Mouse (Mus musculus): ENCODE measurements around the gene Slc25a44. TPM values are rescaled to one million over a fixed set of nuclear protein-coding genes. Genes with fewer than 3 reads are reported as not detected.
"Not testable (repeated sequence)": the region's sequence is repeated elsewhere in the genome, so short reads cannot be mapped to it uniquely, and the experiment has no call there.

Gene Slc25a44
- polyA plus RNA-seq, 1 experiment from 2014 or later, result 29.7 TPM

DNA sequence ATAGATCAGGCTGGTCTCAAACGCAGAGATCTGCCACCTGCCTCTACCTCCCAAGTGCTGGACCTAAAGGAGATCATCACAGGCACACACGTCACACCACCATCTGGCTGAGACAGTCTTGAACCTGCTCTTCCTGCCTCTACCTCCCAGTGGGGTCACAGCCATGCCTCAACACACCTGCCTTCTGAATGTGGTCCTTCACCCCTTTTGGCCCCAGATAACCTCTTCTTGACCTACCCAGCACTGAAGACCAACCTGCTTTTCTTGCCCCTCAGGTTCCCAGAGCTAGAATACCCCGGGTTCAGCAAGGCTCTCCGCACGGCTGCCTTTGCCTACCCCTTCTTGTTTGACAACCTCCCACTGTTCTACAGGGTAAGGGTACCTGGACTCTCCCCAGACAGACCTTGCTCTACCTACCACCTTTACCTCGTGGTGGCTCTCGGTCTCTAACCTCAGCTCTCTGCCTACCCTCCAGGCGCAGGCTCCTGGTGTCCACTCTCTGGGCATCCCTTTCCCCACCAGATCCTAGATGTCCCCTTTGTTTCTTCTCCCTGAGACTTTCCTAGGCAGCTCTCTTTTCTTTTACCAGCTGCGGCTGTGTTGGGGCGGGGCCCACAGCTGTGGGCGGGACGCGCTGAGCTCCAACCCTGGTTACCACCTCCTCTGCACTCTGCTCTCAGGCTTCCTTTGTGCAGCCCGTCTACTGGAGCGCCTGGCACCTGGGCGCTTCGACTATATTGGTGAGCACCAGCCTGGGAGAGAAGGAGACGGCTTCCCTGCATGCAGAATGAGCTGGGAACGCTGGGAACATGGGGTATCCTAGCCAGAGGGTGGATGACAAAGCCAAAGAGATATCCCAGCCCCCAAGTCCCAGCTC is 49.0 kb downstream of the Slc25a44 start:
- H3K9ac ChIP-seq (replicated peaks), result peak overlapping the region; percentile 41; the same call in 1 of the 2 replicates
- peak; percentile 91 for ATAC-seq
- not testable (repeated sequence) for H3K4me1 ChIP-seq (replicated peaks); H3K27me3 ChIP-seq; H3K36me3 ChIP-seq; H3K9me3 ChIP-seq
- WGBS, result 9% methylated on average over 19 of the region's 19 CpGs
- peak overlapping the region; percentile 14 for H3K4me3 ChIP-seq (replicated peaks)
- peak overlapping the region; percentile 65 for H3K27ac ChIP-seq
- H3K4me2 ChIP-seq (replicated peaks), result peak overlapping the region; percentile 36

DNA sequence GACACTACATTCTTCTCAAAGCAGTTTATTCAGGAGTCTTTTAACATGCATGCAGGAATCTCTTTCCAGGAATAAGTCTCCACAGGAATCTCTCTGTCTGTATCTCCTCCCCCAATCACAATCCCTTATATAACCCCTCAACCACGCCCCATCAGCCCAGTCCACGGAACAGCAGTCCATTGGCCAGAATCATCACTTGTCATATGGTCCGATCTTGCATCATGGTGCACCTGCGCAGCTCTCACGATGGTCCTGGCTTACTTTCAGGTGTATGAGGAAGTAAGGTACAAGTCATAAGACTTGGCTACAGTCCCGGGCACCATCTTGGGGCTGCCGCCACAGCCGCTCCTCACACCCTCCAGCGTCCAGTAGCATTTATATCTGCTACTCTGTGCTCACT is 52.3 kb downstream of the Slc25a44 start, which contains the start of gene Bglap3:
Bglap3 (minus strand) TSS at position 101 of the 400 bp plus-strand sequence.
- H3K4me3 ChIP-seq (replicated peaks); H3K4me1 ChIP-seq (replicated peaks); ATAC-seq; H3K9ac ChIP-seq (replicated peaks); H3K27me3 ChIP-seq; H3K4me2 ChIP-seq (replicated peaks); H3K36me3 ChIP-seq; H3K27ac ChIP-seq: not testable (repeated sequence)
- 93% methylated on average over 9 of the region's 9 CpGs for WGBS
- peaks cover 11% of the 10 kb centered on the region for H3K9me3 ChIP-seq

DNA sequence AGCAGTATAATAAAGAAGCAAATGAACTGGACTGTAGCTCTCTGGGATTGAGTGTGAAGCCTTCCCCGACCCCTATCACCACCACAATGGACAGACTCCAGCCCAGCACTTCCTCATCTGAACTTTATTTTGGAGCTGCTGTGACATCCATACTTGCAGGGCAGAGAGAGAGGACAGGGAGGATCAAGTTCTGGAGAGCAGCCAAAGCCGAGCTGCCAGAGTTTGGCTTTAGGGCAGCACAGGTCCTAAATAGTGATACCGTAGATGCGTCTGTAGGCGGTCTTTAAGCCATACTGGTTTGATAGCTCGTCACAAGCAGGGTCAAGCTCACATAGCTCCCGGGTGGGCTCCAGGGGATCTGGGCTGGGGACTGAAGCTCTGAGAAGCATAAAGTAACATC is 56.4 kb downstream of the Slc25a44 start:
- H3K4me3 ChIP-seq (replicated peaks); H3K4me2 ChIP-seq (replicated peaks); H3K36me3 ChIP-seq; H3K27ac ChIP-seq; ATAC-seq; H3K9ac ChIP-seq (replicated peaks); H3K4me1 ChIP-seq (replicated peaks): not testable (repeated sequence)
- Histone ChIP-seq H3K9me3 (peaks cover 11% of the 10 kb centered on the region), H3K27me3 (peaks cover 26% of the 10 kb centered on the region)
- WGBS, result 89% methylated on average over 7 of the region's 7 CpGs

DNA sequence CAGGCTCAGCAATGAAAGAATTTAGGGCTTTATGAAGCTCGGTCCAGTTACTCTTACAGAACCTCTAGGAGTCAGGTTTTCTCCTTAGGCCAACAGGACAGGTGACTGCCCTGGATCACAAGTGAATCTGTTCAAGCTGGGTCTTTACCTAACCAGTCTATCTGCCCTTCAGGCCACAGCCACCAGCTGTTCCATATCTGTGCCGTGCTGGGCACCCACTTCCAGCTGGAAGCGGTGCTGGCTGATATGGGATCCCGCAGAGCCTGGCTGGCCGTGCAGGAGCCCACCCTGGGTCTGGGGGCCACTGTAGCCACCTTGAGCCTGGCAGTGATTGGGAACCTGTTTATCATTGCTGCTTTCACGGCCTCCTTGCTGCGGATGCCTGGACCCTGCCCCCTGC is 57.4 kb downstream of the Slc25a44 start:
- not testable (repeated sequence) for H3K9ac ChIP-seq (replicated peaks); H3K4me2 ChIP-seq (replicated peaks); H3K36me3 ChIP-seq; H3K4me3 ChIP-seq (replicated peaks); H3K27ac ChIP-seq; H3K4me1 ChIP-seq (replicated peaks)
- peak; percentile 68 for ATAC-seq
- WGBS, result 46% methylated on average over 3 of the region's 7 CpGs
- Histone ChIP-seq H3K9me3 (peaks cover 11% of the 10 kb centered on the region), H3K27me3 (peaks cover 26% of the 10 kb centered on the region)

DNA sequence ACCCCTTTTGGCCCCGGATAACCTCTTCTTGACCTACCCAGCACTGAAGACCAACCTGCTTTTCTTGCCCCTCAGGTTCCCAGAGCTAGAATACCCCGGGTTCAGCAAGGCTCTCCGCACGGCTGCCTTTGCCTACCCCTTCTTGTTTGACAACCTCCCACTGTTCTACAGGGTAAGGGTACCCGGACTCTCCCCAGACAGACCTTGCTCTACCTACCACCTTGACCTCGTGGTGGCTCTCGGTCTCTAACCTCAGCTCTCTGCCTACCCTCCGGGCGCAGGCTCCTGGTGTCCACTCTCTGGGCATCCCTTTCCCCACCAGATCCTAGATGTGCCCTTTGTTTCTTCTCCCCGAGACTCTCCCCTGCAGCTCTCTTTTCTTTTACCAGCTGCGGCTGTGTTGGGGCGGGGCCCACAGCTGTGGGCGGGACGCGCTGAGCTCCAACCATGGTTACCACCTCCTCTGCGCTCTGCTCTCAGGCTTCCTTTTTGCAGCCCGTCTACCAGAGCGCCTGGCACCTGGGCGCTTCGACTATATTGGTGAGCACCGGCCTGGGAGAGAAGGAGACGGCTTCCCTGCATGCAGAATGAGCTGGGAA is 58.0 kb downstream of the Slc25a44 start:
- peaks cover 26% of the 10 kb centered on the region for H3K27me3 ChIP-seq
- peaks cover 16% of the 10 kb centered on the region for H3K36me3 ChIP-seq
- H3K27ac ChIP-seq, result 0 out of 2 replicates have a peak overlapping the region, but pooled peaks have one; percentile 47
- not testable (repeated sequence) for H3K4me1 ChIP-seq (replicated peaks)
- WGBS, result under 1% methylated on average over 21 of the region's 22 CpGs
- H3K9me3 ChIP-seq, result peaks cover 11% of the 10 kb centered on the region
- peak overlapping the region; percentile 25 for H3K4me3 ChIP-seq (replicated peaks)
- H3K4me2 ChIP-seq (replicated peaks), result peak overlapping the region; percentile 46
- peak; percentile 87 for ATAC-seq
- 0 out of 2 replicates have a peak overlapping the region, but pooled peaks have one; percentile 32 for H3K9ac ChIP-seq (replicated peaks)

DNA sequence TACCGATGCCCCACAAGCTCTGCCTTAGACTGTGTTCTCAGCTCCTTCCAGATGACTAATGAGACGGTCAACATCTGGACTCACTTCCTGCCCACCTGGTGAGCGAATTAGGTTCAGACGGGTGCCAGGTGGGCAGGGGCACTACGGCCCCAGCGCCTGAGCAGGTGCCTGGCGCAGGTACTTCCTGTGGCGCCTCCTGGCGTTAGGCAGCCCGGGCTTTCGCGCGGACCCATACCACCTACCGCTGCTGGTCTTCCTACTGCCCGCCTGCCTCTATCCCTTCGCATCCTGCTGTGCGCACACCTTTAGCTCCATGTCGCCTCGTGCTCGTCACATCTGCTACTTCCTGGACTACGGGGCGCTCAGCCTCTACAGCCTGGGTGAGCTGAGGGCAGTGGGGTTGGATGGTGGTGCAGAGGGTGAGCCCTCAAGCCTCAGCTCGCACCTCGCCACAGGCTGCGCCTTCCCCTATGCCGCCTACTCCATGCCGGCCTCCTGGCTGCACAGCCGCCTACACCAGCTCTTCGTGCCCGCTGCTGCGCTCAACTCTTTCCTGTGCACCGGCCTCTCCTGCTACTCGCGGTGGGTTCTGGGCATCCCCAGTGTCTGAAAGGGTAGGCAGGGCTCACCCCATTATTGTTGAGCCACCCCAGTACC is 59.1 kb downstream of the Slc25a44 start:
- no peak for ATAC-seq
- no peak overlapping the region for H3K9ac ChIP-seq (replicated peaks)
- no peak overlapping the region for H3K4me2 ChIP-seq (replicated peaks)
- peaks cover 27% of the 10 kb centered on the region for H3K36me3 ChIP-seq
- peaks cover 11% of the 10 kb centered on the region for H3K9me3 ChIP-seq
- peaks cover 26% of the 10 kb centered on the region for H3K27me3 ChIP-seq
- H3K4me1 ChIP-seq (replicated peaks), result 0 out of 2 replicates have a peak, but pooled peaks cover 3% of the 10 kb centered on the region
- H3K27ac ChIP-seq, result no peak overlapping the region
- no peak overlapping the region for H3K4me3 ChIP-seq (replicated peaks)
- 41% methylated on average over 34 of the region's 34 CpGs for WGBS

DNA sequence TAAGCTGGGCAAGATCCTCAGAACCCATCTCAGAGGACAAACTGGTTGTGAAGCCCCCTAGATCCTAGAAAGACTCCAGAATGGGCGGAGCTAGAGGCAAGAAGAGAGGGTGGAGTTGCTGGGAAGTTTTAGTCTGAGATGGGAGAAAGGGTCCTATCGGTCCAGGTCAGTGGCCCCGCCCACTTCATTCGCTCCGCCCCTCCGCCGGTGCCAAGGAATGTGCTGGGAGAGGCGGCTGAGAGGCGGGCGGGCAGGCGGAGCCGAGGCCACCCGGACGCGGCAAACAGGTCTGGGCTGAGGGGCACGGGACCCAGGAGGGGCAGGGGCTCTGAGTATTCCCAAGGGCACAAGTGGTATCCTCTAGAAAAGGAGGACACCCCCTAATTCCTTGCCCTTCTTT is 60.6 kb downstream of the Slc25a44 start, which contains the start of gene Paqr6:
Paqr6 (plus strand) TSS at position 248 of the 400 bp plus-strand sequence.
- 0 out of 2 replicates have a peak, but pooled peaks cover 9% of the 10 kb centered on the region for H3K4me1 ChIP-seq (replicated peaks)
- no peak within 1 kb of the TSS for H3K27ac ChIP-seq
- H3K4me2 ChIP-seq (replicated peaks), result 0 out of 2 replicates have a peak within 1 kb of the TSS, but pooled peaks have one; percentile 5
- ATAC-seq, result no peak
- H3K4me3 ChIP-seq (replicated peaks), result no peak within 1 kb of the TSS
- H3K36me3 ChIP-seq, result peaks cover 42% of the 10 kb centered on the region
- WGBS, result 5% methylated on average over 16 of the region's 16 CpGs
- H3K9ac ChIP-seq (replicated peaks), result no peak within 1 kb of the TSS
- peaks cover 26% of the 10 kb centered on the region for H3K27me3 ChIP-seq
- no peaks in the 10 kb centered on the region for H3K9me3 ChIP-seq

DNA sequence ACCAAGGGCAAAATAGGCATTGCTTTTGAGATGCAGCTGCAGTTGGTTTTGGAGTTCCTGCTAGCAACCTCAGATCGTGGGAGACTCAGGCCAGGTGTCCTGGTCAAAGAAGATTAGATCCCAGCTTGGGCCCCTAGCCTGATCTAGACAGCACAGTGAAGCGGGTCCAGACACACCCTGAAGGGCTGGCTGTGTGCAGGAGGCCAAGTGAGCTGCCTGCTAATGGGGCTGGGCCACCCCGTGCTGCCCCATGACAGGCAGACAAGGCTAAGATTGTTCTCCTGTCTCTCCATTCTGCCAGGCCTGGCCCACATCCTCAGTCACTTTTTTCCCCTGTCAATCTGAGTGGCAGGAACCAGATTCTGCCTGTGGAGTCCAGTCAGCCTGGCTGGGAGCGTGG is 61.2 kb downstream of the Slc25a44 start:
- no peak for ATAC-seq
- Histone ChIP-seq H3K36me3 (peaks cover 48% of the 10 kb centered on the region), H3K9ac (replicated peaks) (no peak overlapping the region), H3K4me1 (replicated peaks) (0 out of 2 replicates have a peak, but pooled peaks cover 12% of the 10 kb centered on the region), H3K27ac (no peak overlapping the region), H3K9me3 (no peaks in the 10 kb centered on the region), H3K4me2 (replicated peaks) (no peak overlapping the region), H3K27me3 (peaks cover 26% of the 10 kb centered on the region), H3K4me3 (replicated peaks) (no peak overlapping the region)
- WGBS, result 61% methylated on average over 4 of the region's 4 CpGs

DNA sequence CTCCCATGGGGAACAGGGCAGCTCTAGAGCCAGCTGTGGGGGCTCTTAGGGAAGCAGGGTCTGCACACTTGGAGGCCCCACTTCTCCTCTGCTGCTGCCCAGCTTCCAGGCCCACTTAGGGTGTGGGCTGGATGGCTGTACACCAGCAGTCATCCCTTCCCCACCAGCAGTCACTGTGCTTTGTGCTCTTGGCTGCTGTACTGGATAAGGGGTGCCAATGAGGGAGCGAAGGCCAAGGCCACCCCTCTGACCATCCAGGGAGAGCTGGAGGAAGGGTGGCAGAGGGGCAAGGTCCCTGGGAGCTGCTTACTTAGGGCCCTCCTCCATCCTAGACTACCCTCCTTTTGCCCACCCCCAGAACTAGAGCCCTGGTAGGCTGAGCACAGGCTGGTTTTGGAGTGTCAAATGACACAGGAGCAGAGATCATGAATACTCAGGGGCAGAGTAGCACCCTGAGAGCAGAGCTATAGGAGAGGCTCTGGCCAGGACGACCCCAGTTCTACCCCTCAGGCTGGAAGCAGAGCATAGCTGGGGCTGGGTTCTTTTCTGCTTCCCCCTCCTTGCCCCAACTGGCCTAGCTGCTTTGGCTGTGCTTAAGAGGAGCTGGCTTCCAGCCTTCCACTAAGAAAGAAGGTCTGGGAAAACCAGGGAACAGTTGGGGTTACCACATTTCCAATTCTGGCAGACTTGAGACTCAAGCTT is 63.2 kb downstream of the Slc25a44 start:
- Histone ChIP-seq H3K27me3 (peaks cover 26% of the 10 kb centered on the region), H3K9me3 (no peaks in the 10 kb centered on the region), H3K4me1 (replicated peaks) (0 out of 2 replicates have a peak, but pooled peaks cover 12% of the 10 kb centered on the region), H3K36me3 (peaks cover 67% of the 10 kb centered on the region), H3K4me2 (replicated peaks) (no peak overlapping the region), H3K4me3 (replicated peaks) (no peak overlapping the region), H3K9ac (replicated peaks) (no peak overlapping the region), H3K27ac (no peak overlapping the region)
- 89% methylated on average over 2 of the region's 2 CpGs for WGBS
- ATAC-seq, result no peak

DNA sequence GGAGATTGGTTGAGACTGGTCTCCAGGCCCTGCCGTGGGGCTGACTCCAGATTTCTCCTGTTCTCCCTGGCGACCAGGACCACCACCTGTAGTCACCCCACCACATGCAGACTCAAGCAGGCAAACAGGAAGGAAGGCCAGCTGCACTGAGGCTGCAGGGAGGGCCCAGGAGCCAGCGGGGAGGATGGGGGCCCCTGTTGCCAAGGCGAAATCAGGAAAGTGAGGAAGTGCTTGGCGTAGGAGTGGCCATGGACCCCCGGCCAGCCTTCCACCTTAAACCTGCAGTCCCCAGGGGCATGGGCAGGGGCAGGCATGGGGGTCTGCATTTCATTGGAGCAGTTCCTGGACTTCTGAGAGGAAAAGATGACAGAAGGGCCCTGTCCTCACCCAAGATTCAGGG is 63.8 kb downstream of the Slc25a44 start:
- Histone ChIP-seq H3K4me2 (replicated peaks) (no peak overlapping the region), H3K36me3 (peaks cover 74% of the 10 kb centered on the region), H3K9ac (replicated peaks) (no peak overlapping the region), H3K27ac (no peak overlapping the region), H3K4me3 (replicated peaks) (no peak overlapping the region), H3K27me3 (peaks cover 25% of the 10 kb centered on the region), H3K4me1 (replicated peaks) (0 out of 2 replicates have a peak, but pooled peaks cover 11% of the 10 kb centered on the region), H3K9me3 (no peaks in the 10 kb centered on the region)
- whole genome bisulfite sequencing, result 82% methylated on average over 6 of the region's 6 CpGs
- no peak for ATAC-seq

All from midbrain, embryonic 13.5 days (tissue).